Mouse (Mus musculus) embryonic stem cell, embryonic (primary cell): ENCODE data around the gene Hsp90b1.

Experiments used
- CTCF ChIA-PET, 4 experiments: fragments of 300-600 bp in 2 of 4; fragments of 350-600 bp in 2 of 4; sonication (Branson Sonifier 250); formaldehyde crosslinking; loops; one replicate each; lab custom pipeline; 2022; ENCODE audit warnings: inconsistent platforms in 2 of 4; lab: Charles Lee
- POLR2A ChIA-PET, 4 experiments: fragments of 300-600 bp in 2 of 4; fragments of 350-600 bp in 2 of 4; sonication (Branson Sonifier 250); formaldehyde crosslinking; loops; one replicate each; lab custom pipeline; 2022; ENCODE audit warnings: antibody characterized with exemption in 4 of 4, inconsistent platforms in 1 of 4; lab: Charles Lee

Gene Hsp90b1

GRCm38 (mm10) chr10:86705318-86705921 is at the start of gene Hsp90b1, which contains the start of gene Ttc41:
TSS of gene Hsp90b1 (minus strand) at chr10:86705509.
TSS of gene Ttc41 (plus strand) at chr10:86705811.
- CTCF ChIA-PET, result interaction anchor here in 1 of 4 experiments (1.1 to 1.3 kb wide), 2 partner anchors 22 to 68 kb away, joined by 3 read pairs; no protein-coding TSS in a partner anchor

GRCm38 (mm10) chr10:86744306-86744705 is 39.0 kb upstream of the Hsp90b1 start:
- ChIA-PET CTCF (no interaction called here), POLR2A (interaction anchor here in 1 of 4 experiments (0.8 kb wide), 1 partner anchor 136 kb away, joined by 3 read pairs; no protein-coding TSS in a partner anchor)

More at GRCm38 (mm10) chr10:86705318-86705921, at the start of gene Hsp90b1, which contains the start of gene Ttc41:
- POLR2A ChIA-PET, result interaction anchor here (0.6 to 6.1 kb wide), 47 partner anchors 9 to 1994 kb away, joined by 3 to 68 read pairs (median 5); partner anchors contain the start of genes Nt5dc3 (in 3 of the 4) and Syn3 (in 1 of the 4)

GRCm38 (mm10) chr10:86742918-86743317 is 37.6 kb upstream of the Hsp90b1 start:
- CTCF ChIA-PET, result no interaction called here
- POLR2A ChIA-PET, result interaction anchor here (0.6 to 1.6 kb wide), 5 partner anchors 9 to 37 kb away, joined by 3 to 4 read pairs (median 4); partner anchors contain the start of genes Hsp90b1 (in 1 of the 4), Nt5dc3 (in 1 of the 4) and Ttc41 (in 1 of the 4)

GRCm38 (mm10) chr10:86735036-86735435 is 29.7 kb upstream of the Hsp90b1 start:
- POLR2A ChIA-PET, result interaction anchor here in 1 of 4 experiments (1.2 kb wide), 1 partner anchor 8 kb away, joined by 3 read pairs; no protein-coding TSS in a partner anchor
- CTCF ChIA-PET, result interaction anchor here in 1 of 4 experiments (0.5 kb wide), 1 partner anchor 1324 kb away, joined by 3 read pairs; no protein-coding TSS in a partner anchor

GRCm38 (mm10) chr10:86731500-86731863 is 26.2 kb upstream of the Hsp90b1 start:
- CTCF ChIA-PET, result interaction anchor here (0.6 to 2.0 kb wide), 17 partner anchors 16 to 1088 kb away, joined by 3 to 11 read pairs (median 3); partner anchors contain the start of gene Nt5dc3 (in 1 of the 4)
- POLR2A ChIA-PET, result interaction anchor here in 3 of 4 experiments (0.6 to 3.9 kb wide), 19 partner anchors 8 to 233 kb away, joined by 3 to 28 read pairs (median 4); partner anchors contain the start of genes Nt5dc3 (in 3 of the 3), Ttc41 (in 2 of the 3) and Hsp90b1 (in 1 of the 3)

DNA sequence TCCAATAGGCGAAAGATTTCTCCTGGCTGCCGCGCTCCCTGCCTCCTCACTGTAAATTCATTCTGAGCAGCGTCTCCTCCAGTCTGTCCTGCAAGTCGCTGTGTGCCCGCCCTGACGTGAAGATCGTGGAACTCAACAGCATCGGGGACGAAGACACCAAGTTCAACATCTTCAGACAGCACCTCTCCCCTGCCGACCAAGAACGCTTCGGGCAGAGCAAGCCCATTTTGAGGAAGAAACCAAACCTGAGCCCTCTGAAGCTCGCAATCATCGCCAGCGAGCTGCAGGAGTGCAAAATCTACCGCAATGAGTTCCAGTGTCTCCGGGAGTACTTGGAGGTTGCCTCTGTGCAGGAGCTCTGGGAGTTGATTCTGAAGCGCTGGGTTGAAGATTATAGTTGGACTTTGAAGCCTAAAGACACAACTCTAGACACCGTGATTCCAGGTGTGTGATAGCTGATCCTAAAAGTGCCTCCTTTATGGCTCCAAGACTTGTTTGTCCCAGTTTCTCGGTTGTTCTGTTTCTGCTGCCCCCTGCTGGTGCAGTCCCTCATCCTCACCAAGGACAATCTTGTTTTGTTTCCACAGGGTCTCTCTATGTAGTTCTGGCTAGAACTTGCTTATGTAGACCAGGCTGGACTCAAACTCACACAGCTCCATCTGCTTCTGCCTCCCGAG is 25.7 kb upstream of the Hsp90b1 start:
- ChIA-PET CTCF (interaction anchor here in 3 of 4 experiments (0.6 to 2.0 kb wide), 18 partner anchors 16 to 406 kb away, joined by 3 to 11 read pairs (median 3); partner anchors contain the start of gene Nt5dc3 (in 1 of the 3)), POLR2A (interaction anchor here in 3 of 4 experiments (0.6 to 3.9 kb wide), 22 partner anchors 7 to 747 kb away, joined by 3 to 28 read pairs (median 4); partner anchors contain the start of genes Nt5dc3 (in 3 of the 3), Ttc41 (in 3 of the 3) and Hsp90b1 (in 2 of the 3))

GRCm38 (mm10) chr10:86728176-86728575 is 22.9 kb upstream of the Hsp90b1 start:
- ChIA-PET CTCF (interaction anchor here in 1 of 4 experiments (1.0 kb wide), 1 partner anchor 51 kb away, joined by 3 read pairs; the partner anchor contains the start of gene Nt5dc3), POLR2A (interaction anchor here in 3 of 4 experiments (0.6 to 2.5 kb wide), 17 partner anchors 10 to 109 kb away, joined by 3 to 25 read pairs (median 4); partner anchors contain the start of genes Hsp90b1 (in 3 of the 3), Ttc41 (in 3 of the 3) and Nt5dc3 (in 2 of the 3))

DNA sequence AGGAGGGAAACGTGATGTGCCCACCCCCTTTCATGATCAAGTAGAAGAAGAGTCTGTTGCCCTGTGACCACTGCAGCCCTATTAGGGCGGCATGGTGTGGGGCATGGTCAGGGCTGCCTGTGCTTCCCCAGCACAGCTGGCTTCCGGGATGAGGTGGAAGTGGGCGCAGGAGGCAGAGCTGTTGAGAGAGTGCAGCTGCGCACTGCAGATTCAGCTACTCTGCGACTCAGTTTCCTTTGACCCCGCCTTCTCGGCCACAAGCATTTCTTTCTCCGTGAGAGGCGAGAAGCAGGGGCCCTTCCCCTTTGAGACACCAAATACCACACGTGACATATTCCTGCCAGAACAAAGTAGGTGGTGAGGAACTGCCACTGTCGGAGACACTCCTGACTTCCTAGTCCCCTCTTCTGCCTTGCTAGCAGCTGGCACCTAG is 22.3 kb upstream of the Hsp90b1 start:
- CTCF ChIA-PET, result interaction anchor here in 3 of 4 experiments (0.5 to 1.1 kb wide), 6 partner anchors 11 to 264 kb away, joined by 3 to 4 read pairs (median 3); partner anchors contain the start of genes Hsp90b1 (in 1 of the 3), Nt5dc3 (in 1 of the 3) and Ttc41 (in 1 of the 3)
- POLR2A ChIA-PET, result interaction anchor here (0.6 to 2.5 kb wide), 24 partner anchors 10 to 110 kb away, joined by 3 to 25 read pairs (median 4); partner anchors contain the start of genes Hsp90b1 (in 3 of the 4), Ttc41 (in 3 of the 4) and Nt5dc3 (in 2 of the 4)

DNA sequence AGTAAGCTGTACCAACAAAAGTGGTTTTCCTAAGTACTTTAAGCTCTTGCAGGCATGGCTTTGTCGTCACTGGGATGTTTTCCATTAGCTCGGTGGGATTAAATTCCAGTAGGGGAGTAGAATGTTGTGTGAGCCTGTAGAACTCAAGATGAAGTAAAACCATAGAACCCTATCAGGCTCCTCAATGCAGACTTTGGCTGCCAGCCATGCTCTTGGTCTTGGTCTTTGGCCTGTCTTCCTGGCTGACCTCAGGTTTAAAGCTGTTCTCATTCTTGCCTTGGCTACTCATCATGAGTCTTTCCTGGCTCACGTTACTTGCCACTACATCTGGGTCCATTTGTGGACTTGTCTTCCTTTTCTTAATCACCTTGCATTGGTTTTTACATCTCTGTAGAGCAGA is 6.8 kb upstream of the Hsp90b1 start:
- CTCF ChIA-PET, result no interaction called here

GRCm38 (mm10) chr10:86707134-86707533 is 1.8 kb upstream of the Hsp90b1 start:
- POLR2A ChIA-PET, result interaction anchor here in 3 of 4 experiments (0.5 to 5.3 kb wide), 18 partner anchors 8 to 169 kb away, joined by 3 to 68 read pairs (median 5); partner anchors contain the start of gene Nt5dc3 (in 2 of the 3)

More for the DNA sequence above, 6.8 kb upstream of the Hsp90b1 start:
- POLR2A ChIA-PET, result interaction anchor here in 3 of 4 experiments (0.7 to 0.8 kb wide), 3 partner anchors 19 to 216 kb away, joined by 3 read pairs; no protein-coding TSS in a partner anchor

GRCm38 (mm10) chr10:86705922-86706752 is 828 bp upstream of the Hsp90b1 start:
- ChIA-PET POLR2A (interaction anchor here (0.5 to 6.1 kb wide), 53 partner anchors 9 to 1993 kb away, joined by 3 to 68 read pairs (median 5); partner anchors contain the start of genes Nt5dc3 (in 3 of the 4) and Syn3 (in 1 of the 4)), CTCF (interaction anchor here in 1 of 4 experiments (1.1 to 1.3 kb wide), 3 partner anchors 21 to 69 kb away, joined by 3 read pairs; no protein-coding TSS in a partner anchor)

More at GRCm38 (mm10) chr10:86707134-86707533, 1.8 kb upstream of the Hsp90b1 start:
- CTCF ChIA-PET, result interaction anchor here in 3 of 4 experiments (0.5 to 1.1 kb wide), 5 partner anchors 24 to 754 kb away, joined by 3 to 5 read pairs (median 4); no protein-coding TSS in a partner anchor

- CTCF ChIA-PET, result no interaction called here
- POLR2A ChIA-PET, result interaction anchor here (0.5 to 6.1 kb wide), 47 partner anchors 8 to 799 kb away, joined by 3 to 68 read pairs (median 5); partner anchors contain the start of genes Nt5dc3 (in 3 of the 4), Rtcb (in 1 of the 4) and Syn3 (in 1 of the 4)
These were observed 619 bp downstream of the Hsp90b1 start for GRCm38 (mm10) chr10:86704589-86705191.

DNA sequence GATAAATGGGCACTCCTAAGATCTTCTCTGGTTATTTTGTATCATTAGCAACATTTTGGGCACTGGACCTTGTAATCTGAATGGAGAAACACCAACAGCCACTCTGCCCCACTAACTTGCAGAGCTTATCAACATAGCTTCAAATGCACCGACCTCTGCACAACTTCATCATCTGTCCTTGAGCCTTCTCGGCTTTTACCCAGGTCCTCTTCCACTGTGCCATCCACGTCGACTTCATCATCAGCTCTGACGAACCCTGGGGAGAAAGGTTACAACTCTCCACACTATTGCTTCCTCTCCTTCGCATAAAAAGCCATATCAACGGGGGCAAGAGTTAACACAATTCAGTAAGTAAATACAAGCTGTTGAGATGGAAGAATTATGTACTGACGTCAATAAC is 1.2 kb downstream of the Hsp90b1 start:
- POLR2A ChIA-PET, result interaction anchor here in 3 of 4 experiments (0.5 to 6.1 kb wide), 32 partner anchors 8 to 798 kb away, joined by 3 to 68 read pairs (median 5); partner anchors contain the start of genes Nt5dc3 (in 3 of the 3) and Rtcb (in 1 of the 3)

DNA sequence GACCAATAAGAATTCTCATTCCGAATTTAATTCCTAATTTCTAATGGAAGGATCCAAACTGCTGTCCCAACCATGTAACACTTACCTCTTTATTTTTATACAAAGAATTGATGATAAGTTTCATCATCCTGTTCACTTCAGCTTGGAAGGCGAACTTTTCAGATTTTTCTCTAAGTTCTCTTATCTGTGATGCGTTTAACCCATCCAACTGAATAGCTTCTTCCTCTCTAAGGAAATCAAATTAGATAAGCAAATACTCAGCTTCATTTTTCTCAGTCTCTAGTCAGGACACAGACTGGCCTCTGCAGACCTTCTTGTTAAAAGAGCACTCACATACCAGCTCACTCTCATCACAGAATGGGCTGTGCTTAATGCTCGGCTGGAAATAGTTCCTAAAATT is 1.9 kb downstream of the Hsp90b1 start:
- ChIA-PET POLR2A (interaction anchor here in 3 of 4 experiments (0.8 to 6.1 kb wide), 17 partner anchors 7 to 88 kb away, joined by 3 to 55 read pairs (median 7); partner anchors contain the start of gene Nt5dc3 (in 3 of the 3)), CTCF (no interaction called here)

More for the DNA sequence above, 1.2 kb downstream of the Hsp90b1 start:
- CTCF ChIA-PET, result no interaction called here

DNA sequence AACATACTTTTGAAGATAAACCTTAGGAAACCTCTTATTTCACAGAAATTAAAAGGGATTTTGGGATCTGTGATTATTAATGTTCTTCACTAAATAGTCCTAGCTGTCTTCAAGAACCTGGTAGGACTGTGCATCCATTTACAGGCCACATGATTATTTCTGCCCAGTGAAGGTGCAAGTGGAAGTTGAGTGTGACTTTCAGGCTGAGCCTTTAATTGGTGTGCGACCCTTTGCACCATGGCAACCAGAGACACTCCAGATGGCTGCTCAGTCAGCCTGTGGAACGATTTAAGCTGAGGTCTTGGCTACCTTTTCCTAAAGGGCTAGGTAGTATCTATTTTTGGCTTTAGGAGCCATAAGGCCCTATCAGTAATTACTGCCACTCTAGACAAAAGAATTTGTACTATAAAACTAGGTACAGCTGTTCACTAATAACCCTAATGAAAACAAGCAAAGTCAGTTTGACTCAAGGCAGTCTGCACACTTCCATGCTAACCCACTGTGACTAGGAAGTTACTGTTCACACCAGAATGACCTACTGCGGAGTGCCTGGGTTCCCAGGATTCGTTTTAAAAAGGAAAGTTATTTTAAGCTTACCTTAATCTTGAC is 2.9 kb downstream of the Hsp90b1 start:
- CTCF ChIA-PET, result no interaction called here
- POLR2A ChIA-PET, result interaction anchor here in 2 of 4 experiments (0.8 to 6.1 kb wide), 12 partner anchors 7 to 91 kb away, joined by 3 to 55 read pairs (median 5); partner anchors contain the start of gene Nt5dc3 (in 1 of the 2)
